Mouse (Mus musculus) kidney, embryonic 14.5 days (tissue): ENCODE results near the gene Ubp1. TPM values are rescaled to one million over a fixed set of nuclear protein-coding genes. Genes with fewer than 3 reads are reported as not detected.

Source experiments
- ATAC-seq: fragments of 200-750 bp; cut with Nextera tagmentation; 2 replicates; pipeline ENCODE4 v1.8.0; 2017; ENCODE audit warnings: moderate number of reproducible peaks, mild to moderate bottlenecking, moderate TSS enrichment, moderate library complexity; ENCODE audit not compliant: low FRiP score, low TSS enrichment
- H3K27ac ChIP-seq: fragments of 300-500 bp; sonication (generic); 2 replicates; pipeline ENCODE4 v1.5.1; 2014; ENCODE audit warnings: low read depth, mild to moderate bottlenecking, low read length, moderate library complexity, mixed read lengths
- H3K27me3 ChIP-seq: fragments of 300-500 bp; sonication (generic); 2 replicates; pipeline ENCODE4 v1.6.1; 2014; ENCODE audit warnings: mild to moderate bottlenecking, low read length; ENCODE audit not compliant: control insufficient read depth, insufficient read depth
- H3K36me3 ChIP-seq: fragments of 300-500 bp; sonication (generic); 2 replicates; pipeline ENCODE4 v1.6.1; 2014; ENCODE audit warnings: low read length, mixed read lengths; ENCODE audit not compliant: control insufficient read depth, insufficient read depth
- H3K4me1 ChIP-seq: fragments of 300-500 bp; sonication (generic); 2 replicates; pipeline ENCODE4 v1.6.1; 2014; ENCODE audit warnings: low read length, mixed read lengths; ENCODE audit not compliant: control insufficient read depth, insufficient read depth
- H3K4me2 ChIP-seq: fragments of 300-500 bp; sonication (generic); replicated peaks from 2 replicates; pipeline ENCODE4 v1.6.1; 2014; ENCODE audit warnings: low read depth, mild to moderate bottlenecking, low read length
- H3K4me3 ChIP-seq: fragments of 300-500 bp; sonication (generic); 2 replicates; pipeline ENCODE4 v1.5.1; 2014; ENCODE audit warnings: mild to moderate bottlenecking, low read length
- H3K9ac ChIP-seq: fragments of 300-500 bp; sonication (generic); 2 replicates; pipeline ENCODE4 v1.6.1; 2014; ENCODE audit warnings: low read depth, mild to moderate bottlenecking, low read length, moderate library complexity
- H3K9me3 ChIP-seq: fragments of 300-500 bp; sonication (generic); 2 replicates; pipeline ENCODE4 v1.6.1; 2016; ENCODE audit warnings: low read length; ENCODE audit not compliant: control insufficient read depth
- WGBS: fragments of 180-500 bp; shearing (Covaris S2); extraction: QIAGEN DNeasy Blood & Tissue Kit; methylation state at CpG from one replicate; pipeline ENCODE4 v1.1.7; 2014; 5-methylcytosine and 5-hydroxymethylcytosine counted together
- polyA plus RNA-seq: library from polyadenylated mRNA; unstranded; fragments of >200 nt; fragmentation: Nextera tagmentation; extraction: Ambion mirVana; gene quantifications from 2 replicates; pipeline ENCODE4 v1.2.1, GENCODE M21; 2014

Gene Ubp1
- polyA plus RNA-seq, 1 experiment from 2014 or later: 53.9 TPM

DNA sequence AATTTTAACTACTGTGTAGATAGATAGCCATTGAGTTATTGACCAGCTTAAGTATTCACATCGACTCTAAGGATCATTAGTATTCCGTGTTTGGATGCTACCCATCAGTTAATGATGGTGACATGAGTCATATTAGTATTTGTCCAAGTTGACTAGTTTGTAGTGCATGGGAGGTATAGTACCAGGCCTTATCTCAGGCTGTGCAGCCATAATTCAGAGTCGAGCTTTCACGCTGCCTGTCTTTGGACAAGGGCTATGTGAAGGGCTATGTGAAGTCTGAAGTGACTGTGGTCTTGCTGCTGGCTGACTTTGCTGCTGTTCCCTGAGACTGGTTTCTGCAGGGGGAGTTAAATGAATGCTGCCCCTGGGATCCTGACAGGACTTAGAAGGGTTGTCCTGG is 27.0 kb downstream of the Ubp1 start:
- no peaks in the 10 kb centered on the region for H3K27me3 ChIP-seq
- ATAC-seq: no peak
- WGBS: 92% methylated on average over 4 of the region's 4 CpGs
- H3K27ac ChIP-seq: no peak overlapping the region
- H3K9ac ChIP-seq: no peak overlapping the region
- H3K4me1 ChIP-seq: no peaks in the 10 kb centered on the region
- H3K36me3 ChIP-seq: peaks cover 69% of the 10 kb centered on the region
- no peaks in the 10 kb centered on the region for H3K9me3 ChIP-seq
- no peak overlapping the region for H3K4me3 ChIP-seq
- no peak overlapping the region for H3K4me2 ChIP-seq

DNA sequence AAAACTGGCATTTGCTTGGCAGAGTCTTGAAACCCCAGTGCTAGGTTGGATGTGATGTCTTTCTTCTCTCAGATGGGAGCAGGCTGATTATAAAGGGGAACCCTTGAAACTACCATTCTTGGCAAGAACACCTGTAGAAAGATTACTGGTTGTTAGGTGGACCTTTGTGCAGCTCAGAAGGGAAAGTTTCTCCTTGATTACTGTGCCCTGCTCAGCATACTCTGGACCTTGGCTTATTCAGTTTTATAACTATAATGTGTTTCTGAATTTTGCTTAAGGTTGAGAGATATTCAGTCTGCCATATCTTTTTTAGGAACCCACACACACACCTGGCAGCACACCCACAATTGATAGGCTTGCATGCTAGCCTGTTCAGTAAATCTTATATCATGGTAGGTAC is 33.0 kb downstream of the Ubp1 start:
- no peak overlapping the region for H3K27ac ChIP-seq
- no peaks in the 10 kb centered on the region for H3K27me3 ChIP-seq
- H3K4me1 ChIP-seq: no peaks in the 10 kb centered on the region
- peaks cover 92% of the 10 kb centered on the region for H3K36me3 ChIP-seq
- no peak overlapping the region for H3K4me3 ChIP-seq
- H3K4me2 ChIP-seq: no peak overlapping the region
- H3K9ac ChIP-seq: no peak overlapping the region
- no peaks in the 10 kb centered on the region for H3K9me3 ChIP-seq
- no peak for ATAC-seq

DNA sequence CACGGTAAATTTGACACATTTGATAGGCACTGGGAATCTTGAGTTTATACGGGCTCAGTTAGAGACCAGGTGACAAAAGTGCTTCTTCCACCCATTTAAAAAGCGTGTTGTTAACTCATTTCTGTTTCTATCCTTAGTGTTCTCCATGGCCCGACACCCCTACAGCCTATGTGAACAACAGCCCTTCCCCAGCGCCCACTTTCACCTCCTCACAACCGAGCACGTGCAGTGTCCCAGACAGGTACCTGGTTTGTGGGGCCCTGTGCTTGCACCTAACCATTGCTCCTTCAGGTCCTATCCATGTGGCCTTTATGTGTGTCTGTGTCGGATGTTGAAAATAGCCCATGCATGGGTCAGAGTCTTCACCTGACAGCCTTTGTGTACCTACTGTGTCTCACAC is 33.7 kb downstream of the Ubp1 start:
- Histone ChIP-seq H3K27ac (no peak overlapping the region), H3K4me3 (no peak overlapping the region), H3K9me3 (no peaks in the 10 kb centered on the region), H3K27me3 (no peaks in the 10 kb centered on the region), H3K36me3 (peaks cover 92% of the 10 kb centered on the region), H3K4me2 (no peak overlapping the region), H3K4me1 (no peaks in the 10 kb centered on the region), H3K9ac (no peak overlapping the region)
- no peak for ATAC-seq
- WGBS: 92% methylated on average over 8 of the region's 8 CpGs

DNA sequence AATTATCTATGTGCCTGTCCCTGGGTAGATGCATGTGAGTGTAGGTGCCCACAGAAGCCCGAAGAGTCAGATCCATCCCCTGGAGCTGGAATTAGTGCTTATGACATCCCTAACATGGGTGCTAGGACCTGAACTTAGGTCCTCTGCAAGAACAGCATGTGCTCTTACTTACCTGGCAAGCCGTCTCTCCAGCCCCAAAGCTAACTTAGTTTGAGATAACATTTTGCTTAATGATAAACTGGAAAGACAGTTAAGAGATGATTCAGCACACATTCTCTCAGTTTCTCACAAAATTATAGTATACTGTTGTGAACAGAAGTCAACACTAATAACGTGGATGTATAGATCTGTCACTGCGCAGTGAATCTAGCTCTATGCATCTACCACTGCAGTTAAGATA is 36.1 kb downstream of the Ubp1 start:
- H3K27ac ChIP-seq: no peak overlapping the region
- no peaks in the 10 kb centered on the region for H3K4me1 ChIP-seq
- peaks cover 91% of the 10 kb centered on the region for H3K36me3 ChIP-seq
- no peak for ATAC-seq
- no peak overlapping the region for H3K4me3 ChIP-seq
- 97% methylated on average over 4 of the region's 4 CpGs for WGBS
- no peak overlapping the region for H3K9ac ChIP-seq
- no peak overlapping the region for H3K4me2 ChIP-seq
- H3K27me3 ChIP-seq: no peaks in the 10 kb centered on the region
- H3K9me3 ChIP-seq: no peaks in the 10 kb centered on the region

DNA sequence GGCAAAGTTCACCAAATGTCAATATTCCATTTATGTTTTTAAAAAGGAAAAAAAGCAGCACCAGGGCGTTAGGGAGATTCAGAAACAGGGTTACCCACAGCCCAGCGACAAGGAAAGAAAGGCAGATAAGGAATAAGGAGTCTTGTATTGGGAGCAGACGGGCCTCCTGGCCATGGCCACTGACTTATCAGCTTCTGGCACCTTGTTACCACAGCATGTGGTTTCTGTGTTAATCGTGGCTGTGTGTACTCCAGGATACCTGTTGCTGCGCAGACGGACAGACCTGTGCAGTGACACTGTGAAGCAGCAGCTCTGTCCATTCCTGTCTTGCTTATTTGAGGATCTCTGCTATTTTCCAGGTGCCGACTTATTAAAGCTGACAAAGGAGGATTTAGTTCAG is 38.2 kb downstream of the Ubp1 start:
- Histone ChIP-seq H3K27me3 (no peaks in the 10 kb centered on the region), H3K4me1 (no peaks in the 10 kb centered on the region), H3K4me2 (no peak overlapping the region), H3K9ac (no peak overlapping the region), H3K27ac (no peak overlapping the region), H3K36me3 (peaks cover 83% of the 10 kb centered on the region), H3K9me3 (no peaks in the 10 kb centered on the region), H3K4me3 (no peak overlapping the region)
- no peak for ATAC-seq
- WGBS: 92% methylated on average over 7 of the region's 7 CpGs

DNA sequence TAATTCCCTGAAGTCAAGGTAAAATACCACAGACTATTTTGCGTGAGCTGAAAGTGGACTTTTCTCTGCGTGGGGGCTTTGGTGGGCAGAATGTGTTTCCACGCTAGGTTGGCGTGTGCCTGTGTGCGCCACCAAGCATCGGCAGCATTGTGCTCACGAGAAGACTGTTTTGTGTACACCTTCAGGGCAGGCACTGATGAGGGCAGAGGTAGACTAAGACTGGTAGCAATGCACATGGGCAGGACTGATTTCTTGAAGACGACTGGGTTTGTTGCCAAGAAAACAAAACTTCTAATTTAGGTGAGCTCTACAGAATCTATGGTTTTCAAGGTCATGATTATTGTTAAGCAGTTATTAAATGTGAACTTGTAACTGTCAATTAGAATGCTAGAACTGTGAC is 38.7 kb downstream of the Ubp1 start:
- Histone ChIP-seq H3K27ac (no peak overlapping the region), H3K36me3 (peaks cover 83% of the 10 kb centered on the region), H3K4me2 (no peak overlapping the region), H3K9me3 (no peaks in the 10 kb centered on the region), H3K4me3 (no peak overlapping the region), H3K27me3 (no peaks in the 10 kb centered on the region), H3K9ac (no peak overlapping the region), H3K4me1 (no peaks in the 10 kb centered on the region)
- no peak for ATAC-seq
- 91% methylated on average over 8 of the region's 8 CpGs for WGBS

DNA sequence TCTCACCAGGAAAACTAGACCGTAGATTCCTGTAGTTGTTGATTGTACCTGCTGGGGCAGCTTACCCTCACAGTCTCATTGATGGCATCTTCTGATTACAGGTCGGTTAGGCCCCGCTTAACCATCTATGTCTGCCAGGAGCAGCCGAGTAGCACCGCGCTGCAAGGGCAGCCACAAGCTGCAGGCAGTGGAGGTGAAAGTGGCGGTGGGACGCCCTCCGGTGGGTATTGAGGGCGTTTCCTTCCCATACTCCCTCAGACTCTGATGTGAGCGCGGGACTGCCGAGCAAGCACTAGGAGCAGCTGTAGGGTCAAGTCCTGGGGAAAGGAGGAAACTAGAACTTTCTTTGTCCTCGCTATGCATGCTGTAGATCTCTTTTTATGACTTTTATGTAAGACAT is 39.3 kb downstream of the Ubp1 start:
- no peak overlapping the region for H3K4me3 ChIP-seq
- ATAC-seq: no peak
- H3K27ac ChIP-seq: no peak overlapping the region
- H3K9me3 ChIP-seq: no peaks in the 10 kb centered on the region
- 83% methylated on average over 14 of the region's 14 CpGs for WGBS
- peaks cover 83% of the 10 kb centered on the region for H3K36me3 ChIP-seq
- H3K27me3 ChIP-seq: no peaks in the 10 kb centered on the region
- H3K4me1 ChIP-seq: no peaks in the 10 kb centered on the region
- no peak overlapping the region for H3K9ac ChIP-seq
- H3K4me2 ChIP-seq: no peak overlapping the region

DNA sequence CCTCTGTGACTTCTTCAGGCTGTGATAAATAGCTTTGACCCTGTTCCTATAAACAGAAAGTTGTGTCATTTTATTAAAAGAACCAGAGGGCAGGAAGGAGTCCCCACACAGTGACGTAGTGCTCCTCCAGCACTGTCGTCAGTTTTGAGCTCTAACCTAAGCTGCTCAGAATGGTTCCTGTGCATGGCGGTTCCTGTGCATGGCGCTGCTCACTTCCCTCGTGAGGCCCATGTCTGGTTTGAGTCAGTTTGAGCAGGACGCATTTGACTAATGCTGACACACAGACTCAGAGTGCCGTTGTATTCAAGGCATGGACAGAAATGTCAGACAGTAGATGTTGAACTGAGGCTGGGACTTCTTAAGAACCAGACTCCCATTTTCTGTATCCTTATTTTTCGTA is 40.9 kb downstream of the Ubp1 start:
- Histone ChIP-seq H3K27me3 (no peaks in the 10 kb centered on the region), H3K4me2 (no peak overlapping the region), H3K27ac (no peak overlapping the region), H3K4me3 (no peak overlapping the region), H3K9ac (no peak overlapping the region), H3K9me3 (no peaks in the 10 kb centered on the region), H3K36me3 (peaks cover 84% of the 10 kb centered on the region), H3K4me1 (no peaks in the 10 kb centered on the region)
- 83% methylated on average over 8 of the region's 8 CpGs for WGBS
- no peak for ATAC-seq

DNA sequence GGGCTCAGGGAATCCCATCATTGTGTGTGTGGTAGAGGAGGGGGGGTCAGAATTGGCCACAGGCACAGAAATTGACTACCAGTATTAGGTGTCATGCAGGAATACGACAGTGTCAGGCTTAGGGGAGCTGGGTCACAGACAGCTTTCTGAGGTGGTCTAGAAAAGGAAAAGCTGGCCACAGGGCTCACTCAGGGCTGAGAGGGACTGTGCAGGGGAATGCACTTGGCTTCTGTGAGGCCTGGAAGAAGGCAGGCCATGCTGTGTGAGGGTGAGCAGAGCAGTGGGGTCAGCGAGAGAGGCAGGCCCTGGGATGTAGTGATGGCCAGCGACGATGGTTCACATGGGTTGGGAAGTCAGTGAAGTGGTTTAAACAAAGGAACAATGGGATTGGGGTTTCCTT is 43.1 kb downstream of the Ubp1 start:
- H3K27ac ChIP-seq: no peak overlapping the region
- H3K4me1 ChIP-seq: no peaks in the 10 kb centered on the region
- H3K27me3 ChIP-seq: no peaks in the 10 kb centered on the region
- 83% methylated on average over 4 of the region's 4 CpGs for WGBS
- peaks cover 80% of the 10 kb centered on the region for H3K36me3 ChIP-seq
- no peak overlapping the region for H3K9ac ChIP-seq
- H3K4me3 ChIP-seq: no peak overlapping the region
- no peak for ATAC-seq
- no peaks in the 10 kb centered on the region for H3K9me3 ChIP-seq
- H3K4me2 ChIP-seq: no peak overlapping the region

DNA sequence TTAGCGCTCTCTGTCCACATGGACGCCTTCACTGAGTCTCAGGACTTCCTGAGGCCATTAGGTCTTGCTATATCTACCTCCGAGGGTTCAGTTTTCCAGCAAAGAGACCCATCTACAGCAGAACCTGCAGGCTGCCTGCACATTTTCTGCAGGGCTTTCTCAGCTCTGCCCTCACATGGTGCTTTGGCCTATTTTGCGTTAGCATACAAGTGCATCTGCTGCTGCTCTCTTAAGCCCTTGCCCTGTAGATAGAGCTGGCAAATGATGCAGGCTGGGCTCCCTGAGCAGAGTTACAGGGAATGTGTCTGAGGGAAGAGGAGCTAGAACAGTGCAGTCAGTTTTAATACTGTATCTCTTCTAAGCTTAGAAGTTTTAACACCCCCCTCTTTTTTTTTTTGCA is 44.2 kb downstream of the Ubp1 start:
- no peak overlapping the region for H3K4me2 ChIP-seq
- no peak for ATAC-seq
- H3K9ac ChIP-seq: no peak overlapping the region
- H3K4me1 ChIP-seq: 0 out of 2 replicates have a peak, but pooled peaks cover 4% of the 10 kb centered on the region
- H3K9me3 ChIP-seq: no peaks in the 10 kb centered on the region
- H3K4me3 ChIP-seq: no peak overlapping the region
- WGBS: 91% methylated on average over 4 of the region's 4 CpGs
- no peak overlapping the region for H3K27ac ChIP-seq
- H3K27me3 ChIP-seq: no peaks in the 10 kb centered on the region
- H3K36me3 ChIP-seq: peaks cover 77% of the 10 kb centered on the region
